Mouse (Mus musculus) skeletal muscle tissue, postnatal 0 days (tissue): ENCODE data around the gene Spag6l. TPM values are rescaled to one million over a fixed set of nuclear protein-coding genes. Genes with fewer than 3 reads are reported as not detected.

ENCODE experiments used
- polyA plus RNA-seq: library from polyadenylated mRNA; unstranded; fragments of >200 nt; fragmentation: Nextera tagmentation; extraction: Ambion mirVana; gene quantifications from 2 replicates; pipeline ENCODE4 v1.2.1, GENCODE M21; 2015

Spag6l gene
- 0.05 TPM in 1 of 2 replicates, not detected in the other for polyA plus RNA-seq

DNA sequence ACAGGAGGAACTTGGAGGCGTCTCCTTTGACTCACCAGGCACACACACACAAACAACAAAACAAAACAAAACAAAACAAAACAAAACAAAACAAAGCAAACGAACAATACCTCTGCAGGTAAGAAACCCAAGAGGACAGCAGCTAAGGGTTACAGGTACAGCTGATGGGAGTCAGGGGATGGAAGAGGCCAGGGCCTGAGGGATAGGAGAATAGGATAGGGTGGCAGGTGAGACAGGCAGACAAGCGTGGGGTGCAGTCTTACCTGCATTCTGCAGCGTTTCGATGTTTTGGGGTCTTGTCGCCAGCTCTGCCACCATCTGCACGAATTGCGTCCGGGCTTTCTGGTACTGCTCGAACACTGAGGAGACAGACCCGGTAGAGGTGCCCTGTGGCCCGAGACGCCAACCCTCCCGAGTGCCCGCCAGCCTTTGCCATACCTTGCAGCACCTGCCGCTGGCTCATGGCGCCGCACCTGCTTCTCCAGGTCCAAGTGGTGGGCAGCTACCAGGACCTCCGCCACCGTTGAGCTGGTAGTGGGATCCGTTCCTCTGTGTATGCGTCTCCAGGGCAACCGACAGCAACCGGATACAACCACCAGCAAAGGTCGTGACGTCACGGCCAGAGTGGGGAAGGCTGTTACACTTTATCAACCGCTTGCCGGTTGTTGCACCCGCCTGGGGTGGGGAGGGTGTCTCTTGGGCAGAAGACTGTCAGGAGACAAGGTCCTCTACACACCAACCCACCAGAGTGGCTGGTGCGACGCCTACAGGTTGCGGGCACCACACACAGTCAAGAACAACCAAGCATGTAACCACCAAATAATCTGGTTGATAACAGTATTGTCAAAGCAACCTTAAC lies at the start of gene Spag6l:
Gene Spag6l (minus strand): TSS at position 700 of the 859 bp plus-strand sequence.

DNA sequence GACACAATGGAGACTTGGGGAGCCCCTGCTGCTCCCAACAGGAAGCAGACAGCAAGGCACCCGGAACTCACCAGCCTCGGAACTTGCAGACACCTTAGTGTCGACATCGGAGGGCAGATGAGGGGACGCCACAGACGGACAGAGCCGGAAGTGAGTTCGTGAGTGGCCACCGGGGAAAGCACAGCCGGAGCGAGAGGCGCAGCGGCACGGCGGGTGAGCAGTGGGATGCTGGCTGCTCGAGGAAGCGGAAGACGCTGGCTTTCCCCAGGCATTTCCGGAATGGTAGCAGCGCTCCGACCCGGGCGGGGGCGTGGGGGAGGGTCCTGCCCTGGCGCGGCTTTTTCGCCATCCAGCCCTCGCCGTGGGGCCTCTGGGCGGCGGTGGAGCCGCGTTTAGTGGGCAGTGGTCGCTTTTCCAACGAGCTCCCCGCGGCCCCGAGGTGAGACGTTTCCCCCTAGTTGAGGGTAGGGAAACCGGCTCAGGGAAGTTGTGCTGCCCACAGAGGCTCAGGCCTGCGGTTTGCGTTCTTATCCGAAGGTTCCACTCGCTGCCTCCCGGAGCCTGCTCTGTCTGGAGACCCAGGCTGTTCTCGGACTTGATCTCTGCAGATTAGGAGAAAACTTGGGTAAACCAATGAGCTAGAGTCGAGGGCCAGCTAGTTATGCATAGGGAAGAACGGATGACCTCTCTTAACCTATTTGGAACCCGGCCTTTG lies 41.5 kb upstream of the Spag6l start, which contains the start of the genes Top3b and Vpreb1:
Gene Top3b (plus strand): TSS at position 120 of the 715 bp plus-strand sequence.
Gene Vpreb1 (minus strand): TSS at position 227 of the 715 bp plus-strand sequence.

GRCm38 (mm10) chr16:16863978-16864377 lies 34.7 kb upstream of the Spag6l start, which contains the start of gene Igll1:
TSS of gene Igll1 (minus strand) at chr16:16863985.

Other genes starting within 250 kb of the Spag6l start
- gene Fgd4, start 228.9 kb downstream of the Spag6l start, polyA plus RNA-seq: 3.2 and 4.1 TPM in 2 replicates
- not detected in 2 replicates for gene Olfr19, start 153.1 kb downstream of the Spag6l start, polyA plus RNA-seq
- not detected in 2 replicates for gene Igll1, start 34.5 kb upstream of the Spag6l start, polyA plus RNA-seq
- gene Top3b, start 41.3 kb upstream of the Spag6l start, polyA plus RNA-seq: 28.9 and 29.4 TPM in 2 replicates
- 0.39 and 0.67 TPM in 2 replicates for gene Vpreb1, start 41.4 kb upstream of the Spag6l start, polyA plus RNA-seq
- 10.4 and 10.7 TPM in 2 replicates for gene Ppm1f, start 67.0 kb upstream of the Spag6l start, polyA plus RNA-seq
- gene Mapk1, start 153.9 kb upstream of the Spag6l start, polyA plus RNA-seq: 91.6 and 99.3 TPM in 2 replicates
- 5.3 and 7.5 TPM in 2 replicates for gene Ypel1, start 240.2 kb upstream of the Spag6l start, polyA plus RNA-seq